Mouse (Mus musculus): ENCODE measurements around the gene Tpbgl. TPM values are rescaled to one million over a fixed set of nuclear protein-coding genes. Genes with fewer than 3 reads are reported as not detected.

Gene Tpbgl
- total and polyA plus RNA-seq, 3 experiments: 0.07 to 0.25 TPM; not detected in 1

GRCm38 (mm10) chr7:99585976-99586375 lies 40.9 kb downstream of the Tpbgl start:
- in situ Hi-C loops (cut with MboI; ENCODE audit: low pct_ligation_motif_present, low pct_unique_long_range_greater_than_20kb, low sequenced_read_pairs): no loop called here
- Histone ChIP-seq H3K4me1 (ENCODE audit: control insufficient read depth in 1 of 2, insufficient read depth in 2 of 2) (no peaks in the 10 kb centered on the region), H3K27ac (ENCODE audit: insufficient read depth, low read depth) (no peak overlapping the region), H3K36me3 (replicated peaks in 1 of 2; ENCODE audit: control insufficient read depth in 1 of 2, insufficient read depth in 1 of 2, low read length in 1 of 2) (peaks cover 0 to 7% of the 10 kb centered on the region in 2 experiments), H3K9me3 (replicated peaks; ENCODE audit: low read length) (no peaks in the 10 kb centered on the region), H3K27me3 (replicated peaks) (no peaks in the 10 kb centered on the region), H3K4me2 (ENCODE audit: insufficient read depth, low read depth, poor library complexity, severe bottlenecking) (no peak overlapping the region), H3K79me2 (replicated peaks; ENCODE audit: control insufficient read depth, extremely low read depth, insufficient read depth, poor library complexity, severe bottlenecking) (no peaks in the 10 kb centered on the region), H3K9ac (ENCODE audit: insufficient read depth, low read depth) (no peak overlapping the region), H3K4me3 (replicated peaks in 1 of 3; ENCODE audit: low read depth in 2 of 3, low read length in 2 of 3, poor library complexity in 1 of 3) (no peak overlapping the region)
- no peak for TF ChIP-seq POLR2A (IDR thresholded peaks at IDR 0.05; ENCODE audit: low read depth, low read length)
- TF ChIP-seq EP300 (IDR thresholded peaks at IDR 0.05; ENCODE audit: low read length): no peak
- no peak for TF ChIP-seq USF1 (IDR thresholded peaks at IDR 0.05; ENCODE audit: low read depth, low read length)
- no peak for TF ChIP-seq SMC3 (IDR thresholded peaks at IDR 0.05; ENCODE audit: low read depth, low read length)
- TF ChIP-seq MAZ (IDR thresholded peaks at IDR 0.05; ENCODE audit: low read depth, low read length): no peak
- no peak for TF ChIP-seq MXI1 (IDR thresholded peaks at IDR 0.05; ENCODE audit: low read depth, low read length)
- TF ChIP-seq NRF1 (IDR thresholded peaks at IDR 0.05; ENCODE audit: low read depth, low read length): no peak
- TF ChIP-seq PAX5 (IDR thresholded peaks at IDR 0.05; ENCODE audit: low read length): no peak
- no peak for TF ChIP-seq ZMIZ1 (IDR thresholded peaks at IDR 0.05; ENCODE audit: low read depth, low read length)
- TF ChIP-seq E2F4 (IDR thresholded peaks at IDR 0.05; ENCODE audit: insufficient replicate concordance, low read depth, low read length): no peak
- no peak for TF ChIP-seq ELF1 (IDR thresholded peaks at IDR 0.05; ENCODE audit: low read depth, low read length)
- TF ChIP-seq MEF2A (IDR thresholded peaks at IDR 0.05; ENCODE audit: borderline replicate concordance, low read depth, low read length): no peak
- TF ChIP-seq TBP (conservative IDR thresholded peaks at IDR 0.05; ENCODE audit: low read depth, low read length): no peak
- dilution Hi-C loops (cut with MboI; ENCODE audit: extremely low pct_ligation_motif_present, extremely low pct_unique_long_range_greater_than_20kb, low sequenced_read_pairs): no loop called here
- DNase-seq (ENCODE audit: extremely low read depth): no peak

GRCm38 (mm10) chr7:99583625-99584024 lies 43.3 kb downstream of the Tpbgl start:
- dilution Hi-C loops (cut with MboI; ENCODE audit: extremely low pct_ligation_motif_present, extremely low pct_unique_long_range_greater_than_20kb, low sequenced_read_pairs) (no loop called here), in situ Hi-C loops (cut with MboI; ENCODE audit: low pct_ligation_motif_present, low pct_unique_long_range_greater_than_20kb, low sequenced_read_pairs) (no loop called here)
- Histone ChIP-seq H3K4me2 (ENCODE audit: insufficient read depth, low read depth, poor library complexity, severe bottlenecking) (no peak overlapping the region), H3K4me3 (replicated peaks in 1 of 3; ENCODE audit: low read depth in 2 of 3, low read length in 2 of 3, poor library complexity in 1 of 3) (no peak overlapping the region), H3K27ac (ENCODE audit: insufficient read depth, low read depth) (no peak overlapping the region), H3K36me3 (replicated peaks in 1 of 2; ENCODE audit: control insufficient read depth in 1 of 2, insufficient read depth in 1 of 2, low read length in 1 of 2) (peaks cover 0 to 7% of the 10 kb centered on the region in 2 experiments), H3K4me1 (ENCODE audit: control insufficient read depth in 1 of 2, insufficient read depth in 2 of 2) (peaks cover 0 to 3% of the 10 kb centered on the region in 2 experiments; a peak in 1 of 4 replicates), H3K79me2 (replicated peaks; ENCODE audit: control insufficient read depth, extremely low read depth, insufficient read depth, poor library complexity, severe bottlenecking) (no peaks in the 10 kb centered on the region), H3K9ac (ENCODE audit: insufficient read depth, low read depth) (no peak overlapping the region), H3K9me3 (replicated peaks; ENCODE audit: low read length) (no peaks in the 10 kb centered on the region), H3K27me3 (replicated peaks) (no peaks in the 10 kb centered on the region)
- TF ChIP-seq EP300 (IDR thresholded peaks at IDR 0.05; ENCODE audit: low read length) (no peak), NELFE (IDR thresholded peaks at IDR 0.05; ENCODE audit: low read depth, low read length) (no peak)
- DNase-seq (ENCODE audit: extremely low read depth): no peak

GRCm38 (mm10) chr7:99582867-99583266 lies 44.0 kb downstream of the Tpbgl start:
- no peak for TF ChIP-seq HCFC1 (IDR thresholded peaks at IDR 0.05; ENCODE audit: low read depth, low read length)
- TF ChIP-seq ZKSCAN1 (IDR thresholded peaks at IDR 0.05; ENCODE audit: borderline replicate concordance, low read depth, low read length): no peak
- no peak for TF ChIP-seq ELF1 (IDR thresholded peaks at IDR 0.05; ENCODE audit: low read depth, low read length)
- no peak for TF ChIP-seq CTCF (conservative IDR thresholded peaks at IDR 0.05 in 1 of 2, IDR thresholded peaks at IDR 0.05 in 1 of 2; ENCODE audit: low read depth in 2 of 2, low read length in 2 of 2)
- TF ChIP-seq MEF2A (IDR thresholded peaks at IDR 0.05; ENCODE audit: borderline replicate concordance, low read depth, low read length): no peak
- no peak for TF ChIP-seq POLR2AphosphoS2 (IDR thresholded peaks at IDR 0.05; ENCODE audit: low read depth, low read length)
- TF ChIP-seq MAZ (IDR thresholded peaks at IDR 0.05; ENCODE audit: low read depth, low read length): no peak
- no peak for TF ChIP-seq KAT2A (IDR thresholded peaks at IDR 0.05; ENCODE audit: insufficient replicate concordance, low read length)
- TF ChIP-seq NRF1 (IDR thresholded peaks at IDR 0.05; ENCODE audit: low read depth, low read length): no peak
- no peak for TF ChIP-seq NELFE (IDR thresholded peaks at IDR 0.05; ENCODE audit: low read depth, low read length)
- no peak for TF ChIP-seq RAD21 (IDR thresholded peaks at IDR 0.05; ENCODE audit: low read depth, low read length)
- no peak for TF ChIP-seq BHLHE40 (IDR thresholded peaks at IDR 0.05; ENCODE audit: low read depth, low read length)
- TF ChIP-seq MYC (IDR thresholded peaks at IDR 0.05; ENCODE audit: low read depth, low read length): no peak
- in situ Hi-C loops (cut with MboI; ENCODE audit: low pct_ligation_motif_present, low pct_unique_long_range_greater_than_20kb, low sequenced_read_pairs): no loop called here
- H3K4me3 ChIP-seq (replicated peaks in 1 of 3; ENCODE audit: low read depth in 2 of 3, low read length in 2 of 3, poor library complexity in 1 of 3): no peak overlapping the region
- H3K27ac ChIP-seq (ENCODE audit: insufficient read depth, low read depth): no peak overlapping the region
- H3K79me2 ChIP-seq (replicated peaks; ENCODE audit: control insufficient read depth, extremely low read depth, insufficient read depth, poor library complexity, severe bottlenecking): no peaks in the 10 kb centered on the region
- no peak for DNase-seq (ENCODE audit: extremely low read depth)
- no peak overlapping the region for H3K9ac ChIP-seq (ENCODE audit: insufficient read depth, low read depth)
- H3K4me2 ChIP-seq (ENCODE audit: insufficient read depth, low read depth, poor library complexity, severe bottlenecking): no peak overlapping the region
- no peaks in the 10 kb centered on the region for H3K9me3 ChIP-seq (replicated peaks; ENCODE audit: low read length)
- H3K36me3 ChIP-seq (replicated peaks in 1 of 2; ENCODE audit: control insufficient read depth in 1 of 2, insufficient read depth in 1 of 2, low read length in 1 of 2): peaks cover 0 to 3% of the 10 kb centered on the region in 2 experiments
- peaks cover 0 to 3% of the 10 kb centered on the region in 2 experiments; a peak in 1 of 4 replicates for H3K4me1 ChIP-seq (ENCODE audit: control insufficient read depth in 1 of 2, insufficient read depth in 2 of 2)
- dilution Hi-C loops (cut with MboI; ENCODE audit: extremely low pct_ligation_motif_present, extremely low pct_unique_long_range_greater_than_20kb, low sequenced_read_pairs): no loop called here
- H3K27me3 ChIP-seq (replicated peaks): no peaks in the 10 kb centered on the region
